Mouse (Mus musculus) T-helper 2 cell (primary cell): ENCODE data around the gene Iscu.

Experiments used
- in situ Hi-C: fragments of 300-600 bp; cut with MboI, MseI; formaldehyde crosslinking; loops from one replicate; pipeline ENCODE4 v1.15.1; 2025; ENCODE audit warnings: high pct_unique_total_duplicates

The Iscu gene

GRCm38 (mm10) chr5:113814111-113815040 lies 41.8 kb downstream of the Iscu start:
- in situ Hi-C loops, result loop anchor here (5.0 kb wide), 1 partner anchor 42 kb away; the partner anchor contains the start of genes Iscu and Sart3

- in situ Hi-C loops, result no loop called here
Observed at GRCm38 (mm10) chr5:113815041-113815389, 42.5 kb downstream of the Iscu start.

DNA sequence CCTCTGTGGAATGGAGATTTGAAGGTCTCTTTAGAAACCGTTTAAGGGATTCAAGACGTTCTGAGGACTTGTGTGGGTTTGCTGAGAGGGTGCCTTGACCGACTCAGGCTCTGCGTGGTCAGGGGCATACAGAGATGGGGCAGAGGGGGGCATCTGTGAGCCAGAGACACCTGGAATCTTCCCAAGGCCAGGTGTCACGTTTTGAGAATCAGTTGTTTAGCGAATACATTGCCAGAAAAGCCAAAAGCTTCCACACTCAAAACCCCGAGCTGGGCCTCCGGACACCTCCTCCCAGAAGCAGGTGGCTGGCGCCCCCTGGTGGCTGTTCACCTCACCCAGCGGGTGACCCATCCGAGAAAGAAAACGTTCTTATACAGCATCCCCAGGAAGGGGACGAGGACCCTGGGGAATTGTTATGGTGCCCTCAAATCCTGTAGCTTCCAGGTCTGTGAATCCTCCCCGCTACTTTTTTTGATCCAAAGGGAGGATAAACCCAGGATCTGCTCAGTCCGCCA lies 43.1 kb downstream of the Iscu start:
- in situ Hi-C loops, result no loop called here

DNA sequence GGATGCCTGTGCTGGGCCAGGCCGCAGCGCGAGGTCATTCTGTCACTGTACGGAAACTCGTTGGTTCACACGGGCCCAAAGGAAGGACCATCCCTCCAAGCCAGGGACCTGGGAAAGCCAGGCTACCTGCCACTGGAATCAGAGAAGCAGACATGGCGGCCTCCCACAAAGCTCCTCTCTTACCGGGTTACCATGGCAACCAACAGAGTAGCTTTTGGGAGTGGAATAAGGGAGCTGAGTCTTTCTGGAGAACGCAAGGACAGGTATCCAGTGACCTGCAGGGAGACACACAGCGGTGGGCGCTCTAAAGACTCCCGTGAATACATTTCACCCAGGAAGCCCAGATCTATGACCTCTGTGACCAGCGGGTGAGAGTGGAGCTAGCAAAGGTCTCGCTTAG lies 46.0 kb downstream of the Iscu start:
- in situ Hi-C loops, result no loop called here

- in situ Hi-C loops, result no loop called here
Observed at GRCm38 (mm10) chr5:113824228-113824627, 51.7 kb downstream of the Iscu start.

DNA sequence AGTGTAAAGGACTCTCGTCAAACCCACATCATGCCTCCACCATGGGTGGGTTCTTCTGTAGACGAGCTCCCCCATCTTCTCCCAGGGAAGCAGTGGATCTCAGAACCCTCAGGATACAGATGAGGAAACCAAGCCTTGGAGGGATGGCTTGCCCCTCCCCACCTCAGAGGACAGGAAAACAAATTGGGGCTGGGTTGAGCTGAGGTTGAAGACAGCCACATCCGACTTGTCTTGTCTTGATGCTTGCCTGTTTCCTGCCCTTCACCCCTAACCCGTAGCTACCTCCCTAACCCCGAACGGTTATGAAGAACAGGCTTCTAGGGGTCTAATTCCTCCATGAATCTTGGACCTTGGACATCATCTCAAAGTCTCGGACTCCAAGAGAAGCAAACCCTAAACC lies 53.0 kb downstream of the Iscu start:
- in situ Hi-C loops, result no loop called here

- in situ Hi-C loops, result no loop called here
Observed at GRCm38 (mm10) chr5:113826619-113827018, 54.1 kb downstream of the Iscu start.
